Mouse (Mus musculus): Measurements from ENCODE around the gene Ahrr.

Gene Ahrr

GRCm38 (mm10) chr13:74292167-74292566 is at the start of gene Ahrr:
Gene Ahrr (minus strand): TSS chr13:74292331.
- DNase-seq (ENCODE audit: low read depth) = no peak

DNA sequence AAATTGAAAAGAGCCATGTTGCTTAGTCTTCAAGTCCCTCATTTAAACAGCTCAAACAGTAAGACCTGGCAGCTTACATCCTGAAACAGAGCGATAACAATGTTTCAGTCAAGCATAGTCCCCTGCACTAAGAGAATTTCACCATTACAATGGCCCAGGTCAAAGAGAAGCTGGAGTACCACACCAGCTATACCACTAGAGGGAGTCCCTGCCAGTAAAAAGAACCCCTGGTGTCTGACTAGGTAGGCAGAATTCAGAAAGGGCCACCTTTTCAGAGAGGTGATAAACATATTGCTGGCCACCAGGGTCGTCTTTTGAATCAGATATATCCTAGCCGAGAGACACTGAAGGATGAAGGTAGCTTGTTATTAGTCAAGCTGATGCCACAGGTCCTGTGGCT is 48.9 kb upstream of the Ahrr start:
- peak; percentile 83 for DNase-seq (ENCODE audit: low read depth)

GRCm38 (mm10) chr13:74329321-74329720 is 37.2 kb upstream of the Ahrr start:
- DNase-seq (ENCODE audit: low read depth) = no peak

GRCm38 (mm10) chr13:74317170-74317849 is 25.2 kb upstream of the Ahrr start, which contains the start of gene Pdcd6:
Gene Pdcd6 (minus strand): TSS chr13:74317580.
- peak; percentile 94 for DNase-seq (ENCODE audit: low read depth)

DNA sequence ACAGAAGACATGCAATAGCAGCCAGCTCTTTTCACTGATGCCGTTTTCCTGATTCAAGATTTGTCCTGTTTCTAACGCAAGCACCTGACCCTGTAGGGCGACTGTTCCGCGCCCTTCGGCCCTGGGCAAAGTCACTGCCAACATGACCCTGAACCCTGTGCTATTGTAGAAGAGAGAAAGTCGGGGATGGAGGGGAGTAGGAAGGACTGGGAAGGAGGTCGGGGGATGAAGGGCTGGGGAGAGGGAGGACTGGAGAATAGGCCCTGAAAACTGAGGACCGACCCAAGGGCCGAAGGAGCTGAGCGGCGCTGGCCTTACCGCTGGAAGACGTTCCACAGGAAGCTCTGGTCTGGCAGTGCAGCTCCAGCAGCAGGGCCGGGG is 24.6 kb upstream of the Ahrr start:
- no peak for DNase-seq (ENCODE audit: low read depth)

DNA sequence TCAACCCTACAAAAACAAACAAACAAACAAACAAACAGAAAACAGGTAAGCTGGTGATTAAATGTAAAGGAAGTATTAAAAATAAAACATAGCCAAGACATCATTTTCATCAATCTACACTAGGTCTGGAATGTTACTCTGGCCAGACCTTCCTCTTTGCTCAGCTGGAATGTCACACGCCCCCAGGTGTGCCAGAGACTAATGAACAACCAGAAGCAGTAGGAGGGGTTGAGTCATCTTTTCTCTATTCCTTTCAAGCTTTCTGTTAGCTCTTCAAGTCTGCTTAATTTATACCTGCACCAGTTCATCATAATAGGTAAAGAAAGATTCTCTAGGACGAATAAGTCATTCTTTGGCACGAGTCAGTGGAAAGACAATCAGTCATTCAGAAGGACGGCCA is 24.3 kb upstream of the Ahrr start:
- DNase-seq (ENCODE audit: low read depth) = no peak

DNA sequence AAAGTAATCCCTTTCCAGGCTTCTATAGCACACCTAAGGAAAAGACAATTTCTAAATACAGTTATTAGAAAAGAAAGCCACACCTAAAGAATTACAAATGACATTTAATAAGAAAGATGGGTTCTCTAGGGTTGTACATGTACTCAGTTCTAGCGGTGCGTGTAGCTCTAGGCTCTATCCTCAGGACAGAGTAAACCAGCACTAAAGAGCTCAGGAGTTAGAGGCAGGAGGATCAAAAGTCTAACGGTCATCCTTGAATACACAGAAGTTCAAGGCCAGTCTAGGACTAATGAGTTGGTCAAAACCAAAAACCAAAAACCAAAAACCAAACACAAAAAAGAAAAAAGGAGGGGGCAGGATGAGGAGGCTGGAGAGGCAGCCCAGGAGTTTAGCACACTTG is 22.5 kb upstream of the Ahrr start:
- DNase-seq (ENCODE audit: low read depth) = no peak

- no peak for DNase-seq (ENCODE audit: low read depth)
Observed at GRCm38 (mm10) chr13:74305780-74306179, 13.6 kb upstream of the Ahrr start.

DNA sequence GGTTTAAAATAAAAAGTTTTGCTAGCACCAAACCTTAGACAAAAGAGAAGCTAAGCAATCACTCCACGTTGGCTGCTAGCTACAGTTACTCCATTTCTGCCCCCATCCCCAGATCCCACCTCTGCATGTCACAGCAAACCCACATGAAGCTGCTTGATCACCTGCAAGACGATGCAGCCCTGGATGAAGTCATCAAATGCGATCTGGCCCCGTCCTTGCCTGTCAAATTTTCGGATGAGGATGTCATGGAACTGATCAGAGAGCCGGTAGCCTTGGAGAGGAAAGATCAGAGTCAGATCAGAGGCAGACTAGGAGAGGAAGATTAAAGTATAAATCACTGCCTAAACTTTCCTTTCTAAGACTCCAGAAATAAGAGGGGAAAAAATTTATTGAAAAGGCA is 13.2 kb upstream of the Ahrr start:
- no peak for DNase-seq (ENCODE audit: low read depth)

DNA sequence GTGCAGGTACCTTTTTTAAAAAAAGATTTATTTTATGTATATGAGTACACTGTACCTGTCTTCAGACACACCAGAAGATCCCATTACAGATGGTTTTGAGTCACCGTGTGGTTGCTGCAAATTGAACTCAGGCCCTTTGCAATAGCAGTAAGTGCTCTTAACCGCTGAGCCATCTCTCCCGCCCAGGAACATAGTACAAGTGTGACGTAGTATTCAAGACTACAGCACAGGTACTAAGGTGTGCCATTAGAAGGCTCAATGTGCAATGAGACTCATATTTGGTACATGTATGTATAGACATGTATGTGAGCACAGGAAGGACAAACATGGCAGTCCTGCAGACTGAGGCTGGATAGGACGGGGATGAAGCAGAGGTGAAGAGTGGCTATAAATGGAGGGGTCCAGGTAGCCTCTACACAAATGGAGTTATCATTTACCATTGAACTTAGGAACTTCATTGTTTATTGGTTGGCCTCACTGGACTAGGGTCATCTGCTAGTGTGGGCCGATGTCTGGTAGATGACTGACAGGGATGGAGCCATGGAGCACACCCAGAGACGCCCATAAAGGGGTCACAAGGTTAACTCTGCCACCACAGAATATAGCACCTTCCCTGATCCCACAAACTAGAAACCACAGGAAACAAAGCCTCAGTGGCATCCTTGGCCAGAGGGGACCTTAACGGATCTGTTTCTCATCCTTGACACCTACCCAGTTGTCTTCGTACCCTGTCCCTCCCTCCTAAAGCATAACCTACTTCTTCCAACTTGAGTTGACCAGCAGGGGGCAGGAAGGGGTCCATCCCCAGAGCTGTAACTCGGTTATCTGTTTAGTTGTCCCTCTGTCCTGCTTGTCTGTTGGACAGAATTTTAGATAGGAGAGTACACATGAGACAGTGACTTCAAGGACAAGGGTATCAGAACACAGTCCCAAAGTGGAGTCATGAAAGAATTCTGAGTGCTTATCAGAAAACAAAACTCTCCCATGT is 10.2 kb upstream of the Ahrr start:
- DNase-seq (ENCODE audit: low read depth) = no peak

DNA sequence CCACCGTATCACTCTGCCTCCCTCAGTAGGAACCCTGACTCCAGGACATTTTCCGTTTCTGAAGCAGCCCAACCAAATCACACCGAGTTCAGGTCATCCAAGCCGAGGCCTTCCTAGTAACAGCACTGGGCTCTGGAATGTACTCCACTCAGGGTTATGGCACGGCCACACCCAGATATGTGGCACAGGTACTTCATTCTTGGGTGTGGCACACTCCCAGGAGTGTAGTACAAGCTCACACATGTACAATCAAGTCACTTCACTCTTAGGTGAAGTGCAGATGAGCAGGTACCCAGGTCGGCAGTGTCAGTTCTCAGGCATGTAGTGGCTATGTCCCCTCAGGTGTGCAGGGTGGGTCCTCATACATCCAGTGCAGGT is 9.5 kb upstream of the Ahrr start:
- DNase-seq (ENCODE audit: low read depth) = no peak

GRCm38 (mm10) chr13:74300925-74301606 is 8.9 kb upstream of the Ahrr start:
- DNase-seq (ENCODE audit: low read depth) = peak; percentile 62

DNA sequence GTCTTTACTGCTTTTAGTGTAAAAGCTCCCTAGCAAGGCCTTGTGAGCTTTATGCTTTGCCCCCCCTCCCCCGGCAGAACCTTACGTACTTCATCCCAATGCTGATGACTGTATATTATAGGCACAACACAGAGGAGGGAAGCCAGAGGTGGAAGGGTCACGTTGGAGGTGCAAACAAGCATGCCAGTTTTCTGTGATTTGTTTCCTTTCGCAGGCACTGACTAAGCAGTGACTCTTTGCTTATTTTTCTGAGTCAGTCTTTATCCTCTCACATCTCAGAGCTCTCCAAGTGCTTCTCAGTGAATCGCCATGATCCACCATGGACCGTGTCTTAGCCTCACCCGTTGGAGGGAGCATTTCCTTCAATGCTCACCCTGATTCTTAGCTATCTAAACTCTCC is 4.2 kb upstream of the Ahrr start:
- no peak for DNase-seq (ENCODE audit: low read depth)

- no peak for DNase-seq (ENCODE audit: low read depth)
Observed at GRCm38 (mm10) chr13:74289646-74290045, 2.5 kb downstream of the Ahrr start.

GRCm38 (mm10) chr13:74282299-74282698 is 9.8 kb downstream of the Ahrr start:
- no peak for DNase-seq (ENCODE audit: low read depth)

GRCm38 (mm10) chr13:74275726-74276125 is 16.4 kb downstream of the Ahrr start:
- DNase-seq (ENCODE audit: low read depth) = no peak

DNA sequence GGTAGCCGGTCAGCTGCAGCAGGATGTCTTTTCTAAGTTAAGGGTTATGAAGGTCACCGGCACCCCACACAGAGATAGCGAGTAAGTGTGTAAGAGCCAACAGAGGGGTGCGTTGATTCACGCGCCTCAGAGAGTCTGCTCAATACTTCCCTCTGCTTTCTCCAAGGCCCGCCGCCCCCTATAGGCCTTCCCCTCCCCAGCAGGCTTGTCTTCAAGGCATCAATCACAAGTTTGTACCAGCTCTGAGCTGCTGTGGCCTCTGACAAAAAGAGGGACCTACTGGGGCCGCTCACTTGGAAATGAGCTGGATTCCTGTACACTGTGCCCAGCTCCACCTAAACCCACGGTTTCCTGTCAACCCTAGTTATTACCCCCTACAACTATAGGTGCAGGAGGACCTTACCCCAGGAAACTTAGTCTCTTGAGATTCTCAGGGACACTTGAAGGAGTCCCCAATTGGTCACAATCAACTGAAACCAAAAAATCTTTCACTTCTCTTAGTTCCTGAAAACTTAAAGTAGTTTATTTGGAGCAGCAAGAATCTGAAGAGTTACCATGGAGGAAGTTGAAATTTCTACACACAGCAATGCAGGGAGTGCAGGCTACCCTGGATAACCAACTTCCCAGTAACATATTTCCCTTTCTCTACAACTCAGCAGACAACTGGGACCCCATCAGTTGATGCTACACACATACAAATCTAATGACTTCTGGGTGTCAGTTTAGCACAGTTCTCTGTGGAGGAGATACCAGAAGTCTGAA is 31.7 kb downstream of the Ahrr start:
- DNase-seq (ENCODE audit: low read depth) = peak; percentile 38

GRCm38 (mm10) chr13:74259460-74260230 is 32.5 kb downstream of the Ahrr start:
- peak; percentile 34 for DNase-seq (ENCODE audit: low read depth)

DNA sequence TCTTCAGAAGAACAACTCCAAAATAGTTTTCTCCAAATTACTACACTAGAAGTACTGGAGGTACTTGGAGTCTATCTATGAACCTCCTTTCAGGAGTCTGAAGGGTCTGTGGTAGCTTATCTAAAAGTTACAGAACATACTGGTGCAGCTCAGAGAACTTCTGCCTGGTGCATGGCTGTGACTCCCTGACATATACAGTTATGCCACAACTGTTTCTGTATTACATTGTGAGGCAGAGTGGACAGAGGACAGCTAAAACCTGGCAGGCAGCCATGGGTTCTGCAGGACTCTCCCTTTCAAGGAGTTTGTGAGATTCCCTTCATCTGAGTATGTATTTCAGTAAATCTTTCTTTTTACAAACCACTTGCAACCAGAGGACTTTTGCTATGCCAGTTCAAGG is 45.6 kb downstream of the Ahrr start:
- DNase-seq (ENCODE audit: low read depth) = no peak

- DNase-seq (ENCODE audit: low read depth) = no peak
Observed at GRCm38 (mm10) chr13:74245899-74246231, 46.3 kb downstream of the Ahrr start.

DNA sequence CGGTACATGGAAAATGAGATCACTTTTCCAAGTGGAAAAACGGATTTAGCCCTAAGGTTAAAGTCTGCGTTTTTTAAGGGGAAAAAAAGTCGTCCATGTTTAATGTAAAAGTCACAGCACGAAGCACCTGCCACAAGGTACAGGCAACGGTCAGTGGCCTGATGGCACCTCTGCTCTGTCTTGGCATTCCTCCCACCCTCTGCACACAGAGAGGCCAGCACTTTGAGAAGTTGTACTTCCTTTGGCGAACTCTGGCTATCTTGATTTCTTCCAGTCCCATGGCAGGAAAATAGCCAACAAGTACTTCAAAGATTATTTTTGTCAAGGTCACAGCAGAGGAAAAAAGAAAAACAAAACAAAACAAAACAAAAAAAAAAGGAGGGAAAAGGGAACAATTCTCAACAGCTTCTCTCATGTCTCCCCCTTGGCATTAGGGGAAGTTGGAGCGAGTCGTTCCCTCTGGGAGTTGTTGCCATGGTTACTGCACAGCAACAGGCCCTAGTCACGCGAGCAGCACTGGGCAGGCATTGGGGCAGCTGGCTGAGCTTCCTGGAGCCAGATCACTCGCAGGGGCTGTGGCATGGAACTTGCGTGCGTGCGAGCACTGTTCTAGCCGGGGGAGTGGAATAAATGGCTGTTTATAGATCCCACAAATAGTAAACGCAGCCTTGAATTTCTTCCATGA is 46.8 kb downstream of the Ahrr start:
- no peak for DNase-seq (ENCODE audit: low read depth)
